Mouse (Mus musculus): ENCODE data around the gene Lag3. TPM values are rescaled to one million over a fixed set of nuclear protein-coding genes. Genes with fewer than 3 reads are reported as not detected.

The Lag3 gene
- polyA plus RNA-seq (2015; fragmentation: Nextera tagmentation; extraction: Ambion mirVana): 0.93 and 1.4 TPM in 2 replicates

GRCm38 (mm10) chr6:124911533-124912218 lies at the start of gene Lag3:
TSS of gene Lag3 (minus strand) at chr6:124911705.
- WGBS: 19% methylated on average over 8 of the region's 13 CpGs
- DNase-seq (ENCODE audit: low spot score): peak; percentile 23
- no peak within 1 kb of the TSS for H3K4me3 ChIP-seq (ENCODE audit: low read depth, low read length)

GRCm38 (mm10) chr6:124961021-124961420 lies 49.5 kb upstream of the Lag3 start:
- DNase-seq (ENCODE audit: low spot score): no peak
- ATAC-seq (ENCODE audit: low FRiP score, low TSS enrichment): no peak
- Histone ChIP-seq H3K4me1 (replicated peaks; ENCODE audit: control insufficient read depth, insufficient read depth) (0 out of 2 replicates have a peak, but pooled peaks cover 5% of the 10 kb centered on the region), H3K27ac (replicated peaks) (no peak overlapping the region), H3K9me3 (ENCODE audit: control insufficient read depth, low read length) (no peaks in the 10 kb centered on the region), H3K36me3 (ENCODE audit: control insufficient read depth, insufficient read depth, low read length) (peaks cover 19% of the 10 kb centered on the region), H3K27me3 (ENCODE audit: control insufficient read depth, insufficient read depth, low read length) (no peaks in the 10 kb centered on the region), H3K4me3 (ENCODE audit: low read depth, low read length) (no peak overlapping the region), H3K4me2 (replicated peaks; ENCODE audit: low read depth) (no peak overlapping the region), H3K9ac (ENCODE audit: low read length) (no peak overlapping the region)
- TF ChIP-seq CTCF (IDR thresholded peaks at IDR 0.05; ENCODE audit: low read depth) (no peak), EP300 (optimal IDR thresholded peaks at IDR 0.05) (no peak)
- 97% methylated on average over 12 of the region's 12 CpGs for WGBS

More at GRCm38 (mm10) chr6:124911533-124912218, at the start of gene Lag3:
- Histone ChIP-seq H3K4me2 (replicated peaks; ENCODE audit: low read depth) (0 out of 2 replicates have a peak within 1 kb of the TSS, but pooled peaks have one; percentile 14), H3K4me1 (replicated peaks; ENCODE audit: control insufficient read depth, insufficient read depth) (peaks cover 18% of the 10 kb centered on the region), H3K36me3 (ENCODE audit: control insufficient read depth, insufficient read depth, low read length) (peaks cover 13% of the 10 kb centered on the region), H3K27ac (replicated peaks) (no peak within 1 kb of the TSS; the same call in 1 of the 2 replicates), H3K9me3 (ENCODE audit: control insufficient read depth, low read length) (no peaks in the 10 kb centered on the region), H3K9ac (ENCODE audit: low read length) (no peak within 1 kb of the TSS), H3K27me3 (ENCODE audit: control insufficient read depth, insufficient read depth, low read length) (no peaks in the 10 kb centered on the region)
- TF ChIP-seq CTCF (IDR thresholded peaks at IDR 0.05; ENCODE audit: low read depth) (no peak), EP300 (optimal IDR thresholded peaks at IDR 0.05) (no peak)
- ATAC-seq (ENCODE audit: low FRiP score, low TSS enrichment): no peak

DNA sequence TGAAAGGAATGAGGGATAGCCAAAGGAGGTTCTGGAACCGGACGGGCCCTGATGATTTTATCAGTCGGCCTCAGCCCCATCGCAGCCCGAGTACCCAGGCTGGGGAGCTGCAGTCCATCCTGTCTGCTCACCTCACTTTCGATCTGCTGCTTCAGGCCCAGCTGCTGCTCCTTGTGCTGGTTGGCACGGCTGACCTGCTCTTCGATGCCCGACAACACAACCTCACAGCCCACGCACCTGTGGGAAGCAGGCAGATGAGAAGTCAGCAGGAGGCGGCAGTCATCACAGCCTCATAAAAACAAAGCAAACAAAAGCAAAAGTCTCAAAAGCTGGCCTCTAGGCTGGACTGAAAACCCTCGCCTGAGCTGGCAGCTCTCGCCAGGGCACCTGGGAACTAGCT lies 48.5 kb upstream of the Lag3 start:
- no peak for ATAC-seq (ENCODE audit: low FRiP score, low TSS enrichment)
- peaks cover 19% of the 10 kb centered on the region for H3K36me3 ChIP-seq (ENCODE audit: control insufficient read depth, insufficient read depth, low read length)
- H3K4me3 ChIP-seq (ENCODE audit: low read depth, low read length): no peak overlapping the region
- H3K4me1 ChIP-seq (replicated peaks; ENCODE audit: control insufficient read depth, insufficient read depth): 0 out of 2 replicates have a peak, but pooled peaks cover 4% of the 10 kb centered on the region
- H3K9ac ChIP-seq (ENCODE audit: low read length): no peak overlapping the region
- 90% methylated on average over 13 of the region's 13 CpGs for WGBS
- no peaks in the 10 kb centered on the region for H3K27me3 ChIP-seq (ENCODE audit: control insufficient read depth, insufficient read depth, low read length)
- TF ChIP-seq CTCF (IDR thresholded peaks at IDR 0.05; ENCODE audit: low read depth): no peak
- no peak for TF ChIP-seq EP300 (optimal IDR thresholded peaks at IDR 0.05)
- H3K4me2 ChIP-seq (replicated peaks; ENCODE audit: low read depth): no peak overlapping the region
- no peak overlapping the region for H3K27ac ChIP-seq (replicated peaks)
- no peak for DNase-seq (ENCODE audit: low spot score)
- no peaks in the 10 kb centered on the region for H3K9me3 ChIP-seq (ENCODE audit: control insufficient read depth, low read length)

DNA sequence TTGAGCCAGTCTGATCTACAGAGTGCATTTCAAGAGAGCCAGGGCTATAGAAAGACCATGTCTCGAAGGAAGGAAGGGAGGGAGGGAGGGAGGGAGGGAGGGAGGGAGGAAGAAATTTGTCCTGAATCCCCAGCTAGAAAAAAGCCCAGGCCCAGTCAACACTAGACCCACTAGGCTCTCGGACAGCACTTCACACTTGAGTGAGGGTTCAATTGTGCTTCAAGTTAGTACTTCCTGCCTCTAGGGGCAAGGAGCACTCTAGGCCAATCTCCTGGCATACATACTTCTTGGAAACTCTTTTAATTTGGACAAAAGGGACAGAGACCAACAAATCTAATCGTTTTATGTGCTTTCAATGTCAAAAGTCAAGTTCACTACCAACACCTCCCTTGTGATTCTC lies 46.6 kb upstream of the Lag3 start:
- no peak overlapping the region for H3K9ac ChIP-seq (ENCODE audit: low read length)
- no peak overlapping the region for H3K27ac ChIP-seq (replicated peaks)
- H3K36me3 ChIP-seq (ENCODE audit: control insufficient read depth, insufficient read depth, low read length): peaks cover 19% of the 10 kb centered on the region
- no peak for TF ChIP-seq CTCF (IDR thresholded peaks at IDR 0.05; ENCODE audit: low read depth)
- no peak for TF ChIP-seq EP300 (optimal IDR thresholded peaks at IDR 0.05)
- no peak overlapping the region for H3K4me2 ChIP-seq (replicated peaks; ENCODE audit: low read depth)
- H3K4me3 ChIP-seq (ENCODE audit: low read depth, low read length): no peak overlapping the region
- no peaks in the 10 kb centered on the region for H3K9me3 ChIP-seq (ENCODE audit: control insufficient read depth, low read length)
- no peak for DNase-seq (ENCODE audit: low spot score)
- ATAC-seq (ENCODE audit: low FRiP score, low TSS enrichment): no peak
- H3K27me3 ChIP-seq (ENCODE audit: control insufficient read depth, insufficient read depth, low read length): no peaks in the 10 kb centered on the region
- 83% methylated on average over 3 of the region's 3 CpGs for WGBS
- no peaks in the 10 kb centered on the region for H3K4me1 ChIP-seq (replicated peaks; ENCODE audit: control insufficient read depth, insufficient read depth)

GRCm38 (mm10) chr6:124955212-124955611 lies 43.7 kb upstream of the Lag3 start:
- Histone ChIP-seq H3K4me2 (replicated peaks; ENCODE audit: low read depth) (no peak overlapping the region), H3K27ac (replicated peaks) (no peak overlapping the region), H3K9me3 (ENCODE audit: control insufficient read depth, low read length) (no peaks in the 10 kb centered on the region), H3K27me3 (ENCODE audit: control insufficient read depth, insufficient read depth, low read length) (no peaks in the 10 kb centered on the region), H3K4me1 (replicated peaks; ENCODE audit: control insufficient read depth, insufficient read depth) (no peaks in the 10 kb centered on the region), H3K4me3 (ENCODE audit: low read depth, low read length) (no peak overlapping the region), H3K9ac (ENCODE audit: low read length) (no peak overlapping the region), H3K36me3 (ENCODE audit: control insufficient read depth, insufficient read depth, low read length) (peaks cover 15% of the 10 kb centered on the region)
- ATAC-seq (ENCODE audit: low FRiP score, low TSS enrichment): peak; percentile 41; the same call in 1 of the 2 replicates
- TF ChIP-seq EP300 (optimal IDR thresholded peaks at IDR 0.05): no peak
- TF ChIP-seq CTCF (IDR thresholded peaks at IDR 0.05; ENCODE audit: low read depth): no peak
- 72% methylated on average over 4 of the region's 4 CpGs for WGBS
- DNase-seq (ENCODE audit: low spot score): no peak

DNA sequence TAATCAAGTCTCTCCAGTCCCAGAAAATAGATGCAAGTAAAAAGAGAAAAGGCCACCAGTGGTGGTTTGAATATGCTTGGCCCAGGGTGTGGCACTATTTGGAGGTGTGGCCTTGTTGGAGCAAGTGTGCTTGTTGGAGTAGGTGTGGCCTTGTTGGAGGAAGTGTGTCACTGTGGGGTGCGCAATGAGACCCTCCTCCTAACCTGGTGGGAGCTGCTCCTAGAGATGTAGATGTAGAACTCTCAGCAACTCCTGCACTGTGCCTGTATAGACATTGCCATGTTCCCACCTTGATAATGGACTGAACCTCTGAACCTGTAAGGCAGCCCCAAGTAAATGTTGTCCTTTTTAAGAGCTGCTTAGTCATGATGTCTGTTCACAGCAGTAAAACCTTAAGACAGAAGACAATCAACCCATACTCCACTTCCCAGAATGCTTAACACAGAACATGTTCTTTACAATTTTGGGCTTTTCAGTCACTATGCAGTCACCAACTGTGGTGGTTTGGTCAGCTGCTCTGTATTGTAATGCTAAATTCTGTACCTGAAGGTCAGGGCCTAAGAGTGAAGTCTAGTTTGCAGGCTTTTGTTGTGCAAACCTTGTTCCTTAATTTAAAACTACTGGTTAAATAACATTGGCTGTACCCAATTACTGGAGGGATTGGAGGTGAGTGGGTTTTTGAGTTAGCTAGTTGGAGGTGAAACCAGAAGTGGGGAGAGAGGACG lies 42.6 kb upstream of the Lag3 start:
- Histone ChIP-seq H3K27me3 (ENCODE audit: control insufficient read depth, insufficient read depth, low read length) (no peaks in the 10 kb centered on the region), H3K4me2 (replicated peaks; ENCODE audit: low read depth) (no peak overlapping the region), H3K9ac (ENCODE audit: low read length) (no peak overlapping the region), H3K4me1 (replicated peaks; ENCODE audit: control insufficient read depth, insufficient read depth) (no peaks in the 10 kb centered on the region), H3K4me3 (ENCODE audit: low read depth, low read length) (no peak overlapping the region), H3K36me3 (ENCODE audit: control insufficient read depth, insufficient read depth, low read length) (peaks cover 10% of the 10 kb centered on the region), H3K27ac (replicated peaks) (no peak overlapping the region), H3K9me3 (ENCODE audit: control insufficient read depth, low read length) (no peaks in the 10 kb centered on the region)
- ATAC-seq (ENCODE audit: low FRiP score, low TSS enrichment) (no peak), DNase-seq (ENCODE audit: low spot score) (no peak)
- WGBS: 92% methylated on average over 2 of the region's 2 CpGs
- TF ChIP-seq EP300 (optimal IDR thresholded peaks at IDR 0.05): no peak
- TF ChIP-seq CTCF (IDR thresholded peaks at IDR 0.05; ENCODE audit: low read depth): no peak
